Mouse (Mus musculus): ENCODE measurements around the gene Cbx5.

- TF ChIP-seq CTCF (IDR thresholded peaks at IDR 0.05; ENCODE audit: low read depth) (no peak), EP300 (IDR thresholded peaks at IDR 0.05; ENCODE audit: low read depth) (no peak)
These were observed 86.6 kb downstream of the Cbx5 start for GRCm38 (mm10) chr15:103152890-103153610.
